Mouse (Mus musculus) CD4-positive, CD25-positive, alpha-beta regulatory T cell, adult 4 months (primary cell): ENCODE results near the gene Raver1. TPM values are rescaled to one million over a fixed set of nuclear protein-coding genes. Genes with fewer than 3 reads are reported as not detected.
A peak's percentile ranks its signal among the peaks of the same experiment; 100 is the strongest.
"Not testable (repeated sequence)": the region's sequence is repeated elsewhere in the genome, so short reads cannot be mapped to it uniquely, and the experiment has no call there.

Source experiments
- ATAC-seq: one replicate; pipeline ENCODE4 v1.8.0; 2017
- polyA plus RNA-seq, 2 experiments: library from polyadenylated mRNA; unstranded; fragments of 100-300 nt; shearing (Covaris generic); gene quantifications; one replicate each; pipeline ENCODE4 v1.2.1; 2017

Raver1 gene
- polyA plus RNA-seq, 2 experiments from 2014 or later = 18.5 to 21.1 TPM

DNA sequence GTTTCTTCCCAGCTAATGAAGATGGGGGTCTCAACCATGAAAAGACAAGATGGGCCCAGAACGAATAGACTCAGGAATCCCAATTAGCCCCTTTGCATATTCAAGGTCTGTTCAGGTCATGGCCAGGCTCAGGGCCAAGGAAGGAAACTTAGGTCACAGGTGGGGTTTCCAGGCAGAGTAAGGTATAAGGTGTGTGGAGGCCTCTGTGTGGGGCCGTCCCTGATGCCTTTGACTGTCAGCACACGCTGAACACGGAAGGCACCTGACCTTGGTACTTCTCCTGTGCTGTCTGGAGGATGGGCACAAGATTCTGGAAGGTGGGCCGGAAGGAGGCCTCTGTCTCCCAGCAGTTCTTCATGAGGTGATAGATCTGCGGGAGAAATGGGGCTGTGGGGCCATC, 13.0 kb upstream of the Raver1 start:
- ATAC-seq = no peak

DNA sequence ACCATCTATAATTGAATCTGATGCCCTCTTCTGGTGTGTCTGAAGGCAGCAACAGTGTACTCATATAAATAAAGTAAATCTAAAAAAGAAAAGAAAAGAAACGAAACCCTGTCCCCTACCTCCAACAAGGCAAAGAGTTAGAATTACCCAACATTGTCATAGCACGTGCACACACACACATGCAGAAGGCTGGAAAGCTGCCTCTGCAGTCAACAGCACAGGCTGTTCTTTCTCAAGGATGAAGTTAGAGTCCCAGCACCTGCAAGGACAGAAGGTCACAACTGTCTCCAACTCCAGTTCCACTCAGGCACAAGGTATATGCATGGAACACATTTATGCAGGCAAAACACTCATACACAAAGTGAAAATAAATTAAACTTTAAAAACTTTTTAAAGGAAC, 10.3 kb upstream of the Raver1 start:
- no peak for ATAC-seq

DNA sequence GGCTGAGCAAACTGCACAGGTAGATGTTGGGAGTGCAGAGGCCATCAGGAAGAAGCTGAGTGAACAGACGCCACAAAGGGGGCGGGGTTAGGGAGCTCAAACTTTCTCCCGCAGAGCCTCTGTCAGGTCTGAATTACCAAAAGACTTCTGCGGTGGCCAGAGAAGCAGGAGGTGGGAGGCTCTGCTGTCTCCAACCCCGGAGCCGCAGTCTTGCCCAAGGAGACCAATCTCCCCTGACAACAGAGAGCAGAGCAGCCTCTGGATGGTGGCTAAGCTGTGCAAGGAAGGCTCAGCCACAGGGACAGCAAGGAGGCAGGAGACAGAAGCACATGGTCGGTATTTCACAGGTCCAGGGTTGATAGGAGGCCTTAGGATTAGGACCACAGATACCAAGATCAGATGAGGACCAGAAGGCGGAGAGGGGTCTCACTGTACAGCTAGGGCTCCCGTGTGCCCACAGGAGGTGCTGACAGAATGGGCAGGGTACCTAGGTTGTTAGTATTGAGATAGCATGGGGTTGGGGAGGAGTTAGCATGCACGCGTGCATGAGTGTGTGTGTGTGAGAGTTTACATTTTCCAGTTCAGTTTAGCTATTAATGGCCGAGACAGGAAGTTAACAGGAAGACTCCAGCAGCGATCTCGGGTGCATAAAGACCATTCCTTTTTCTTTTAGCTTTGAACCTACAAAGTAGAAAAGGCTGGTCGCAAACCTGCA, 8.8 kb upstream of the Raver1 start:
- peak; percentile 47 for ATAC-seq

DNA sequence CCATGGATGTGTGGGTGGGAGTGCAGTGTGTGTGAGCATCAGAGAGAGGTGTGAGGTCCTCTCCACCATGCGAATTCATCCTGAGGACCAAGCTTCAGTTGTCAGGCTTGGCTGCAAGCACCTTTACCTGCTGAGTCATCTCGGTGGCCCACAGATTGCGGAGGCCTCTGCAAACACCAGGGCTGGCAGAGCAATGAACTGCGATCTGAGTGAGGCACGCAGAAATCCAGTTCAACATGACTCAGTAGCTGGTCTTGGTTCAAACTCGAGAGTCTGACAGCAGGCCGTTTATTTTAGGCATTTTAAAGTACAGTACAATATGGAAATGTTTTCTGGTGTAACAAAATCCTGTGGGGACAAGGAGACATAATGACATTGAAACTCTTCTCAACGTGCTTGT, 6.0 kb upstream of the Raver1 start:
- ATAC-seq = no peak

DNA sequence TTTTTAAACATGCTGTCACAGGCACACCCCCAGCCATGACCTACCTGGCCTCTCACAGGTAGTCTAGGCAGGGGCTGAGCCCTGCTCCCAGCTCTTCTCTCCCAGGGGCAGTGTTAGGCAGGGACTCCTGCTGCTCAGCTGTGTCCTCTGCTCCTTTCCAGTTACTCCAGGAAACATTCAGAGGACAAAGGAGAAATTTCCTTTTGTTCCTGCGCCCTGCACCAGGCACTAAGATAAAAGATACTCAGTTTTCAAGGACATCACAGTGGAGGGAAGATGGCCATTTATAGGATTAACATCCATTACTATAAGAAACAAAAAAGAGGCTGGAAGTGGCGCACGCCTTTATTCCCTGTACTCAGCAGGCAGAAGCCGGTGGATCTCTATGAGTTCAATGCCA, 4.2 kb upstream of the Raver1 start:
- ATAC-seq = no peak

DNA sequence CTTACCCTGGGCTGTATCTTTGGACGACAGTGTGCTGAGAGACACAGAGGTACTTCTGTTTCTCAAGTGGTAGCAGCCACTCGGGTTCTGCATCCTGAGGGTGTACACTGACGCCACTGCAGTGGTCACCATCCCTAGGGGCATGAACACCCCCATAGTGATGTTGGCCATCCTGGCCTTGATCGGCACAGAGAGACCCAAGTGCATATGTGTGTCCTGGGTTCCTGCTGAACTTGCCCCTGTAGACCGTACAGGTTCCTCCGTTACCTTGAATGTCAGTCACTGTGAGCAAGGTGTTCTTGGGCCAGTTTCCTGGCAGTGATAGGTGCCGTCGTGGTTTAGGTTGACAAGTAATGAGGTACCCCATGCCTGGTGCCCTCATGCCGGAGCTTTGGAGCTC, 1.6 kb upstream of the Raver1 start:
- ATAC-seq = no peak

DNA sequence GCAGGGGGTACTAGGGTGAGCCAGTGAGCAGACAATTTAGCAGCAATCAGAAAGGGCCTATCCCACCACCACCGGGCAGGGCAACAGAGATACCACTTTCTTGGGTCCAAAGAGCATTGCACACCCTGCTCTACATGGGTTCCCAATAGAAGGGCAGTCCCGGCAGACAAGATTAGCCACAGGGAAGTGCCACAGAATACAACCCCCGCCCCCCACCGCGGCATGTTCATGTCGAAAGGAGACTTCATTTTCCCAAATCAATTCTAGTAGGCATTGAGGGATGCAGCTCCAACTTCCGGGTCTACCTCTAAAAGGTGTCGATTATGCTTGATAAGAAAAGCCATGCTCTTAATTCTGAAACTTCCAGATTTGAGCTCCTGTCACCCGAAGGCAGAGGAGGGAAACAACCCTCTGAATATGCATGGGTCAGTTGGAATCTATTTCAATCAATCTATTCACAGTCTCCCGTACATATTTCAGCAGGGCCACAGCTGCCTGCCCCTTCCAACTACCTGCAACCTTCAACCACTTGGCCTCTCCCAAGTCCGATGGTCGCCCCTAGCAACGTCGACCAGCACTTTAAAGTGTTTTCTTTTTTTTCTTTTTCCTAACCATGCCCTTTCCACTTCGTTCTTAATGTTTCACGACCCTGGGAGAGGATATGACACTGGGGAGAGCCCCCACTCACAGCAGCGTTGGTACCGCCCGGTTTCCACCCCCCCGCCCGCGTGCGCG, 669 bp downstream of the Raver1 start:
- no peak for ATAC-seq

DNA sequence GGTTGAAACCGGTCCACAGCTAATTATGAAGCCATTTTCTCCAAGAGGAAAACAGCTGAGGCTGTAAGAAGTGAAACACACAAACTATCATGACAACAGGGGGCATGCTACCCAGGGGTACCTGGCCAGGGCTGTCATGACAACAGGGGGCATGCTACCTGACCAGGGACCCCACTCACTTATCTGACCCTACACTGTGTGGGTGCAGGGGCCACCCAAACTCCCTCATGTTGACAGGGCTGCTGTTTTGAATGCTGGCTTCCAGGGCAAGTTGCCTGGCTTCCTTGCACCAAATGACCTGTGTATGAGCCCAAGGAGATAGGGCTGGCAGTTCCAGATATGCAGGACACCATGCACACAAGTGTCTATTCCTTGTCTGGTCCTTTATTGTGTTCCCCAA, 1.3 kb downstream of the Raver1 start:
- ATAC-seq = no peak

DNA sequence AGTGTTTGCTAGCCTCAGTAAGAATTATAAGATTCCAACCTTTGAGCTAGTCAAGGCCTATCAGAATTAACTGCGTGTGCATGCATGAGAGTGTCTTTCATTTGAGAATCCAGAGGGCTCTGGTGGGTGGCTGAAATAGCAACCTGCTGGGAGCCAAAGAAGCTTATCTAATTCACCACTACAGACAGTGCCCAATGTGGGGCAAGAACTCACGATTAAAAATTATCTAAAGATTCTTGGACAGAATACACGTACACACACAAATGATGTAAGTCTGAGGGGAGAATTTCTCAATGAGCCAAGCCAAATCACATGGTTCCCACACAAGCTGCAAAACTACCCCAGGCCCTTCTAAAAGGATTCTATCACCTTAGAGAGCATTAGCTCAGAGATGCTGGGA, 8.5 kb downstream of the Raver1 start:
- no peak for ATAC-seq

DNA sequence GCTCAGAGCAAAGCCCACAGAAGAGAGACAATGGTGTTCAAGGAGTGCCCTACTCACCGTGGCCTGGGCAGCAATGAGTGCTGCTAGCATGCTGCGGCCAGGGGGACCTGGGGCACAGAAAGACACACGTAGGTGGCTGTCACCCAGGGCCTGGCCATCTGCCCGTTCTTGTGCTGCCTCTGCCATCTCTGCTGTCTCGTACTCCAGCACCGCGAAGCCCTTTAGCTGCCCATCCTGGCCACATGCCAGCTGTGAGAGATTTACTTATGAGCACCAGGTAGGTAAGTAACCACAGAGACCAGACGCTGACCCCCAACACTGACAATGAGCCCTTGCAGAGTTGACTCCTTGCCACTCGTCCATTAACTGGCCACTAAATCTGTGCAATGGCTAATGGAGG, 10.7 kb downstream of the Raver1 start:
- ATAC-seq = no peak

DNA sequence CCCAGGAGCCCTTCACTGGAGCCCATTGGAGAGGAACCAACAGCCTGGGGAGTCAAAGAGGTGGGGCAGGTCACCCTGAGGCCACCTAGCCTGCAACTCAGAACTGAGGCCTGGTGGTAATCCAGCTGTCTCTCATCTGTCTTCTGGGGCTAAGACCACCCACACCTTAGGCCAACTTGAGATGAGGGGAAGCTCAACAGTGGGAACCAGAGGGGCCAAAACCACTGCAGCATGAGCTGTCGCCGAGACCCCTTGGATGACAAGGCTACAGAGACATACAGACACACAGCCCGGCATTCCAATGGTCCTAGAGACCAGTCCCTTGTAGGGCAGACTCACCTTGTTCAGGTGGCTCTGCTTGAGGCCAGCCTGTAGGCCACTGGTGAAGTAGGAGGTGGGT, 16.2 kb downstream of the Raver1 start:
- no peak for ATAC-seq

DNA sequence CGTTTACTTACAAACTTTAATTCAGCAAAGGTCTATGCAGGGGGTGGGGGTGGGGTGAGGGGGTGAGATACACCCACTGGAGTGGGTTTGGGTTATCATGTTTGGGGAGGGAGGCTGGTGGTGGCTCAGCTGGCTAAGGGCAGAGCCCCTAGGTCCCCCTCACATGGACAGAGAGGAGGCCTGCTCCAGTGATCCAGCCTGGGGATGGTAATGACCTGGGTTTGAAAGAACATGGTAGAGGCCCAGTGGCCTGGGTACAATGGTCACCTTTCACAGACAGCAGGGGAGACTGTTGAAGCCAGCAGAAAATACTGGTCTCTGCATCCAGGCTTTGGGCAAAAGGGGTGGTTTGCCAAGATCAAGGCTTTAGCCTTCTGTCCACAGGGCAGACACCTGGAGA, 17.6 kb downstream of the Raver1 start:
- no peak for ATAC-seq

DNA sequence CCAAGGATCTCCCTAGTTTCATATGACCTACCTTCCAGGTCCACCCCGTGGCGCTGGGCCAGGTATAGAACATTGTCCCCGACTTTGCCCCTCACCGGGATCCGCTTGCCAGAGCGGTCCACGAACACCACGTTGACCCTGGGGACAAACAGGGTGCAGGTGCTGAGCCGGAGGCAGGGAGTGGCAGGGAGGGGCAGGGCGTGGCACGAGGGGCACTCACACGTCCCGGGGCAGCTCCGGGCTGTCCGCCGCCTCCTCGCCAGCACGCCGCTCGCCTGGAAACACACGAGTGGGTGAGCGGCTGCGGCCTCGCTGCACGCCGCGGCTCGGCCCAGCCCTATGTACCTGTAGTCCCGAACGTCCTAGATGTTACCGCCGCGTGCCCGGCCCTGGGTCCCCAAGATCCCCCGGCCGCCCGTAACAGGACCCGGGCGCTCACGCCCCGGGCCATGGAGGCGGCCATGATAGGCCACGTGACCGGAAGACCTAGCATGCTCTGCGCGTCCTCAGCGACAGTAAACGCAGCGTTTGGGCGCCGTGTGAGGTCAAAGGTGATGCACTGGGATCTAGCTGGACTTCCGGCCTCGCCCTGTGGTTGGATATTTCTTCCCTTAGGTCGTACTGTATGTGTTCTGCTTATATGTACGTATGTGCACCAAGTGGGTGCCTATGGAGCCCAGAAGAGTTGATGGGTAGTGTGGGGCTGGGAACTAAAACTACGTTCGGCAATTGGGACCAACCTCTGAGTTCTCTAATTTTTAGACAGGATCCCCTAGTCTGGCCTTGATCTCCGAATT, 18.6 kb downstream of the Raver1 start, which contains the start of the genes Gm49373 and Fdx1l:
TSS of gene Gm49373 (minus strand) at position 53 of the 797 bp plus-strand sequence.
TSS of gene Fdx1l (minus strand) at position 571 of the 797 bp plus-strand sequence.
- ATAC-seq = peak; percentile 98

DNA sequence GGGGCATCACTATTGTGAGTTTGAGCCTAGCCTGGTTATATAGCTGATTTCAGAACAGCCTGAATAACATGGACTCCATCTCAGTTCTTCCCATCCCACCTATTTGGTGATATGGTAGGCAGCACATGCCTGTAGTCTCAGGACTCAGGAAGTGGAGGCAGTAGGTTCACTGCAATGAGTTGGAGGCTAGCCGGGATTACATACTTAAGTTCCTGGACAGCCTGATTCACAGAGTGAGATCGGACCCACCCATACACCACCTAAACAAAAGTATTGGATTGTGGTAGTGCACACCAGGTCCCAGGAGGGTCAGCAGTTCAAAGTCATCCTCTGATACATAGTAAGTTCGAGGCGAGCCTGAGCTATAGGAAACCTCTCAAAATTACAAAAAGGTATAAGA, 19.2 kb downstream of the Raver1 start:
- ATAC-seq = no peak

DNA sequence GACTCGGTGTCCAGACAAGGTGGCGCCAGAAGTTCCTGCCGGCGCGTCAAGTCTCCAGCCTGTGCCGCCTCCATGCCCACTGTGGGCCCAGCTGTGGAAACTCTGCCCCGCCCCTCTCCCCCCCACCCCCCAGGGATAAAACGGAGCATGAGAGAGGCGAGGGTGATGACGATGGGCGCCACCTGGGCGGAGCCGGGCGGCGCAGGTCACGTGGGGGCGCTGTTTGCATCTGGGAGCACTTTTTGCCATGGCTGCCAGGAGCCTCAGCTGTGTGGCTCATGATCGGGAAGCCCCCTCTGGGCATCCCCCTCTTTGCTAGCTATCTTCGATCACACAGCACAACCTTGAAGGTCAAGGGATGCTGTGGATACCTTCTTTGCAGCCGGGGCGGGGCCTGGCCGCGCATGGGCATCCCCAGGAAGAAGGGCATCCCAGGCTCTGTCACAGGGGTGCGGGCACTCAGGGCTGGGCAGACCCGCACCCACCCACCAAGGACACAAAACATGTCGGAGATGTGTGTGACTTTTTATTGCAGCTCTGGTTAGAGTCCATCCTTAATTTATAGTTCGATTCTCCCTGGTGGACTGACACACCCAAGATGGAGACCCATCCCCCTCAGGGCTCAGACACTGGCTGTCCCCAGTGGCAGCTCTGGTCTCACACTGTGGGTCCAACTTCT, 24.7 kb downstream of the Raver1 start, which contains the start of gene Zglp1:
TSS of gene Zglp1 (minus strand) at position 88 of the 679 bp plus-strand sequence.
- no peak for ATAC-seq

DNA sequence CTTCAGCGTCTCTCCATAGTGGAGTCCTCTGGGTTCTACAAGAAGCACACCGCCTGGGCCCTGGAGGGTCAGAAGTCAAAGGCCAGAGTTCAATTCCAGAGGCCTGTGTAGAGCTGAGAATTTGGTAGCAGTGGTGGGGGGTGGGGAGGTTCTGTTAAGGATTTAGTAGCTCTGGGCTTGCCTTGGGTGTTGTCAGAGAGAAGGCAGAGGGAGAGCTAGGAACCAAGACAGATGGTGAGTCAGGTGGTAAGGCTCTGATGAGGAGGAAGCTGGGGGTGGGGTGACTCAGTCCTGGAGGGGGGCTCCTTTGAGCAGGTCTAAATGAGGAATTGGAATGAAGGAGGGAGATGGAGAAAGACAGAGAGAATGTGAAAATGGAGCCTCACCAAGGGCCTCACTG, 28.9 kb downstream of the Raver1 start:
- no peak for ATAC-seq

DNA sequence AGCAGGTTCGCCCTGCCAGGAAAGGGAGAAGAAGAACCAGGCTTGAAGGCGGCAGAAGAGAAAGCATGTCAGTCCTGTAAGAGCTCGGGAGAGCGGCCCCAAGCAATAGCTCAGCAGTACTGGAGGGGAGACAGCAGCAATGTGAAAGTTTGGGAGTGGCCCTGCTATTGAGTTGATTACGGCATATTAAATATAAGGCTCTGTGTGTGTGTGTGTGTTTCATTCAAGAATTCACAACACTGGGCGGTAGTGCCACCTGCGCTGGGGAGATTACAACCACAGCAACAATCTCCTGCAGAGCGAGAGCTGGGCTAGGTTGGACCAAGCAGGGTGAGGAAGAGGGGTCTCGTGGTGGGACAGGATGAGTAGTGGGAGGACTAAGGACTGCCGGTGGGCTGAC, 40.2 kb downstream of the Raver1 start:
- no peak for ATAC-seq

DNA sequence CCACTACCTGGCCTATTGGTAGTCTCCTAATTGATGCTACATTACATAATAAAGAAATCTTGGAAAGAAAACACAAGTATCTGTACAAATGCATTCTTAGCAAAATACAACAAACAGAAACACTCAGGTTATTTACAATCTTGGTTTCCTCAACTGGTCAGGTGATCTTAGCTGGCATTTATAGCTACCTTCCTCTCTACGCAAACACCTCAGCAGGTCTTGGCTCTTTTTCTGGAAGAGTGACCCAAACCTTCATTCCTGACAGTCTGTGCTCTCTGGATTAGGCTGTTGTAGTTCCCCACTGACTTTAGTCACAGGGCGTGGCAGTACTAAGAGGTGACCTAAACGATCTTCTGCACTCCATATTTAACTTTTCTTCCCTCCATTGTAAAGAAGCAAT, 46.6 kb downstream of the Raver1 start:
- no peak for ATAC-seq

DNA sequence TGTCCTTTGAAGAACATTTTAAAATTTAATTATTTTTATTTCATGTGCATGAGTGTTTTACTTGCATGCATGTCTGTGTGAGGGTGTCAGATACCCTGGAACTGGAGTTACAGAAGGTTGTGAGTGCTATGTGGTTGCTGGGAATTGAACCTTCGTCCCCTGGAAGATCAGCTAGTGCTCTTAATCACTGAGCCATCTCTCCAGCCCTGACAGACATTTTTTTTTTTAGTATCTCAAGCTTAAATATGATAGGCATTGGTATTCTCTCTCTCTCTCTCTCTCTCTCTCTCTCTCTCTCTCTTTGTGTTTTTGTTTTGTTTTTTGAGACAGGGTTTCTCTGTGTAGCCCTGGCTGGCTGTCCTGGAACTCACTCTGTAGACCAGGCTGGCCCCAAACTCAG, 47.0 kb downstream of the Raver1 start:
- ATAC-seq = not testable (repeated sequence)

DNA sequence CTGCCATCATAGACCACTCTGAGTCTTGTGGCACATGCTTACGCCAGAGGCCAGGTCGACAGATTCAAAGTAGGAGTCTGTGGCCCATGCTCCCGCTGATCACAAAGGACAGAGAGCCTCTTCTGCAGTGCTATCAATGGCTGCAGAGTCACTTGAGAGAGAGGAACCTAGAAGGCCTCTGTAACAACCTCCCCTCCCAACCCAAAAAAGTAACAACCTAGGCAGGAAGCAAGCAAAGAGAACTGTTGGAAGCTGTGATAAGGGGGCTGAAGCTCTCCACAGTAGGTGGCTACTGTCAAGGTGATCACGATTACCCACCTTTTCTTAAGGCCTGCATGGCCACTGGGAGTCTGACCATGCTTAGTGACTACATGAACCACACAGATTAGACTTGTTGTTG, 48.2 kb downstream of the Raver1 start:
- ATAC-seq = no peak

DNA sequence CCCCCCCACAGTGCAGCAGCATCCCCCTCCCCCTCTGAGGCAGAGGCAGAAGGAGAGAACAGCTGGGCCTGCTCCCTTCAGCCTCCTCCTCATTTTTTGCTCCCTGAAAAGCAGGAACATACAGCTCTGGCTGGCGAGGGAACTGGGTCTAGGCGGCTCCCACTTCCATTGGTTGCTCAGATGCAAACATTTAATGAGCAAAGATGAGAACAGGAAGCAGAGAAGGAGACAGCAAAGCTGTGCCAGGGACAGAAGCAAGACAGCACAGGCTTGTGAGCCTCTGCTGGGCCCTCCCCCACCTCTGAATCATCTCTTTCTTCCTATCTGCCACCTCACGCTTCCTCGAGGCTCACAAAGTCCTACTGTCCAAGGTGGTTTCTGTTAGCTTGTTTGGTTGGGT, 50.5 kb downstream of the Raver1 start:
- ATAC-seq = no peak

DNA sequence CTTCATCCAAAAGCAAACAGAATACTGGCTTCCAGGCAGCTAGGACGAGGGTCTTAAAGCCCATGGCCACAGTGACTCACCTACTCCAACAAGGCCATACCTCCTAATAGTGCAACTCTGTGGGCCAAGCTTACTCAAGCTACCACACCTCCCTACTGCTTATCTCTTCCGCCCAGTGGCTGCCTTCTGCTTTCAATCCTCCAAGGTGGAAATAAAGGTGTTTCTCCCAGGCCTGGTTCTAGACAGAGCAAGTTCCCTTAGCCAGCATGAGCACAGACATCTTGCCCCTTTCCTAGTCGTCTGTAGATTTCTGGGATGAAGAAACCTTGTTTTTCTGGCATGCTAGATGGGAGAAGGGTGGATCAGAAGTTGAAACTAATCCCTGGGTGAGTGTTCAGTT, 52.0 kb downstream of the Raver1 start:
- ATAC-seq = no peak

DNA sequence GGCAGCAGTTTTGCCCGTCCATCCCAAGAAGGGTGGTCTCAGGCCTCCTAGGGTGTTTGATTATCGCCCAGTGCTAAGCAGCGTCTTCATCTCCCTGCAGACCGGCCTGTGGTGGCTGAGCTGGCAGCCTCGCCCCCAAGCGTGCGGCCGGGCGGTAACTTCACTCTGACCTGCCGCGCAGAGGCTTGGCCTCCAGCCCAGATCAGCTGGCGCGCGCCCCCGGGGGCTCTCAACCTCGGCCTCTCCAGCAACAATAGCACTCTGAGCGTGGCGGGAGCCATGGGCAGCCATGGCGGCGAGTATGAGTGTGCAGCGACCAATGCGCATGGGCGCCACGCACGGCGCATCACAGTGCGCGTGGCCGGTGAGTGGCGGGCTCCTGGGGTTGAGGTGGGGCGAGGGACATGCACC, 54.3 kb downstream of the Raver1 start:
- no peak for ATAC-seq
